Mouse (Mus musculus): ENCODE data around the gene Best2. TPM values are rescaled to one million over a fixed set of nuclear protein-coding genes. Genes with fewer than 3 reads are reported as not detected.

The Best2 gene
- total RNA-seq, 1 experiment from 2014 or later, result not detected

DNA sequence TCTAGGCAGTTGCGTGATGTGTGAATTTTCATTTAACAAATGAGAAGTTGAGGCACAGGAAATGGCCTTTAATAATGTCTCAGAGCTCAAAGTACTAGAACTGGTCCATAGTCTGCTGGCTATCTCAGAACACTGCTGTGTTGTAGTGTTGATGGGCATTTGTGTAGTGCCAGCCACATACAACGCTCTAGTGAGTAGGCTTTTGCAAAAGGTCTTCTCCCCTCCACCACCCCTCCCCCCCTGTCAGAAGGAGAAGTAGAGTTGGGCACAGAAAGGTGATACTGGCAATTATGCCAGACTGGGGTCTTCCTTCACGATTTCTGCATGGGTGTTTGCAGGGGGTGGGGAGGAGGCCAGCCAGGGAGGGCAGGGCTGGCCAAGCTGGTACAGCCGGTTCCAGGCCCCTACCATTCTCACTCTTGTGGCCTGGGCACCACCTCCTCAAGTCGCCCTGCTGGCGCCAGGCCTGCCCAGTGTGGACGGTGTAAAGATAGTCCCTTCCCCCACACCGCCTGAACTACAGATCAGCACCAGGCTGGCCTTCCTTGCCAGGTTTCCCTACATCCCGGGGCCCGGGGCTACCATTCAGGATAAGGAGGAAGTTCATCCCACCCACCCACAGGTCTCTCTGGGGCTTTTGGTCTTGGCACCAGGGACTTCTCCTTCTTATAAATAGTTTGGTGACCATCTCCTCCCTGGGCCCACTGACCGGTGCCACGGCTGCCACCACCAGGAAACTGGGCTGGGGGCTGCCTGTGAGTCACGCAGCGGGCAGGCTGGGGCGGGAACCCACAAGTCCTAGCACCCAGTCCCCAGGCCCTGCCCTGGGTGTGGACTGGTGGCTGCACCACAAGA lies 32.5 kb downstream of the Best2 start:
- DNase-seq, result no peak

DNA sequence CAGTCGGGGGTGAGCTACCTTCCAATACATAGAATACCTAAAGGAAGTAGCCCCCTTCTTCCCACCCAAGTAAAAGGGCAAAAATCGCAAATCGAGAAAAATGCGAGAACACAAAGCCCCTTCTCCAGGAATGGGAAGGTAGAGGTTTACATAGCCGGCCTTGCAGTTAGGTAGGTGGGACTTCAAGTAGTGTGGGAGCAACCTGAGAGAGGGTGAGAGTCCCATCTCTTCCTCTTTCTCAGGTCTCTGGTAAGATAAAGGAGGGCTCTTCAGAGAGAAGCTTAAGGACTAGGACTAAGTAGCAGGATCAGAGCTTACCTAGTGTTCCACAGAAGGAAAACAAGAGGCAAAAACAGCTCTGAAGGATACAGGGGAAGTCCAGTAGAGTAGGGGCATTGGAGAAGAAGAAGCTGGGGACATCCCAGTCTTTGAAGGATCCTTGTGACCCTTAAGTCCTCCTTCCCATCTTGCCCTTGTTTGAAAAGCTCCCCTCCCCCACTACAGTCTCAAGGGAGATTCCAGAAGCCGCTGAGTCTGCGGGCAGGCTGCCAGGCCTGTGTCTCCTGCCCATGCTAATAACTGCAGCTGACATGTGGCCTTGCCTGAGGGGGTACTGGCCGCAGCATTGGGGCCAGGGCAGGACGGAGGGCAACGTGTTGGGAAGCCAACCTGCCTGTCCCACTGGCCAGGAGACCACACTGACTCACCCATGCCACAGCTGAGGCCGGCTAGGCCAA lies 33.5 kb downstream of the Best2 start:
- DNase-seq, result peak; percentile 92

DNA sequence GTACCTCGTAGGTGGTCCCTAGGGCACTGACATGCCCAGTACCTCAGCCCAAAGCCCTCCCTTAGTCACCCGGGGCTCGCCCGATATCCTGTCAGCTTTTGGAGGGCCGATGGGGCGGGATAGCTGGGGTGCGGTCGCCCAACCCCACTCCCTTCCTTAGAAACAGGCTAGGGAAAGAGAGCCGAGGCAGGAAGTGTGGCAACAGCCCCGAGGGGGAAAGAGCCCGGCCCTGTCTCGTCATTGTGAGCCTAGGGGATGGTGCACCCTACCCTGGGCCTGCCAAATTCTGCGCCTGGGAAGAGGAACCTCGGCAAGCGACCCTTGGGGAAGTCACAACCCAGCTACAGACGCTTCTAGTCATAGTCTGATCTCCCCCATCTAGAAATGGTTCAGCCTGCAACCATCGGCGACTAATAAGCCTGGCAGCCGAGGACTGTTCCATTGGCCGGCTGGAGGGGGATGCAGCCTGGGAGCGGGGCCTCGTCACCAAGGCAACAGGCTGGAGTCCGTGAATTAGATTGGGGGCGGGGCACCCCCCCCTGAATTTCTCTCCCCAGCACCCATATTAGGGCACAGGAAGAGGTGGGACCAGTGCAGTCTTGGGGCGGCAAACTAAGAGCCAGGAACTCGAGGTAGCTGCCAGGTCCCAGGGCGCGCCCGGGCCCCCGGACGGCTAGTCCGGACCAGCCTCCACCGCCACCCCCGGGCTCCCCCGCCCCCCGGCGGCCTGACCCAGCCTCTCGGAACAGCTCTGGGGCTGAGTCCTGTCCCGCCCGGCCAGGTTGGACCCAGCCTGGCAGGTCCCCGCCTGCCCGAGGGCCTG lies 34.5 kb downstream of the Best2 start:
- DNase-seq, result peak; percentile 97

DNA sequence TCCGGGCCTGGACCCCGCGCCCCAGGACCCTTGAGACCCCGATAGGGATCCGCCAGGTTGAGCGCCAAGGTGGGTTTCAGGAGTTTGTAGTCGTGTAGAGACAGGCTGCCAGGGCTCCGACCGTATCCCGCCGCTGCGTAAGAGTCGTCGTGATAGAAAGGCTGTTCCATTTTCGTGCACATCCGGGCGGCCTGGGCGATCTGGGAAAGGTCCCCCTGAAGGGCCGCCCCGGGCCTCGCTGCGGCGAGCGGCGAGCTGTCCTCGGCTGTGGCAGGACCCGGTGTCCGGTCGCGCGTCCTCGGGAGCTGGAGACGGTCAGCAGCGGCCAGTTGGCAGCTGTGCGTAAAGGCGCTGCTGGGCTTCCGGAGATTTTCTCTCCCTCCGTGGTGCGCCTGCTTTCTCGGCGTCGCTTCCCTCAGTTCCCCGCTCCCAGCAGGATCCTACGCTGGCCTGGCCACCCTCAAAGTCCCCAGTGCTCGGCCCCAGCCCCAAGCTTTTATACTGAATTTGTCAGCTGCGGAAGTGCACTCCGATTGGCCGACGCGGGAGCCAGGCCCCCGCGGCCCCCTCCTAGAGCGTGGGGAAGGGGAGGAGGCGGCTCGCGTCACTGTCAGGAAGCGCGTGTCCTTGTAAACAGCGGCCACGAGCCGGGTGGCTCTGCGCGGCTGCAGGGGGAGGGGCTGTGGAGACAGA lies 35.9 kb downstream of the Best2 start, which contains the start of gene Junb:
TSS of gene Junb (minus strand) at position 471 of the 693 bp plus-strand sequence.
- peak; percentile 98 for DNase-seq

DNA sequence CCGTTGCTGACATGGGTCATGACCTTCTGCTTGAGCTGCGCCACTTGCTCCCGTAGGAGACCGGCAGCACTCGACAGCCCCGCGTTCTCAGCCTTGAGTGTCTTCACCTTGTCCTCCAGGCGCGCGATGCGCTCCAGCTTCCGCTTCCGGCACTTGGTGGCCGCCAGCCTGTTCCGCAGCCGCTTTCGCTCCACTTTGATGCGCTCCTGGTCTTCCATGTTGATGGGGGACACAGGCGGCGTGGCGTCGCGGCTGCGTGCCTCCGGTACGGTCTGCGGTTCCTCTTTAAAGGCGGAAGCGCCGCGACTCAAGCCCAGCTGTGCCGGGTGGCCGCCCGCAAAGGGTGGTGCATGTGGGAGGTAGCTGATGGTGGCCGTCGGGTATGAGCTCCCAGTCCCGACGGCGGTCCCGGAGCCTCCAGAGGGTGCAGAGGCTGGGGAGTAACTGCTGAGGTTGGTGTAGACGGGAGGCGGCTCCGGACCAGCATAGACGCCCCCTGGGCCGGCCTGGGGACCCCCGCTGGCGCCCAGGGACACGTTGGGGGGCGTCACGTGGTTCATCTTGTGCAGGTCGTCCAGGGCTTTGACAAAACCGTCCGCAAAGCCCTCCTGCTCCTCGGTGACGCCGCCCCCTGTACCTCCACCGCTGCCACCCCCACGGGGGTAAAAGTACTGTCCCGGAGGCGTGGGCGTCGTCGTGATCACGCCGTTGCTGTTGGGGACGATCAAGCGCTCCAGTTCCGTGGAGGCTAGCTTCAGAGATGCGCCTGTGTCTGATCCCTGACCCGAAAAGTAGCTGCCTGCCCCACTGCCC lies 36.7 kb downstream of the Best2 start:
- DNase-seq, result peak; percentile 88

DNA sequence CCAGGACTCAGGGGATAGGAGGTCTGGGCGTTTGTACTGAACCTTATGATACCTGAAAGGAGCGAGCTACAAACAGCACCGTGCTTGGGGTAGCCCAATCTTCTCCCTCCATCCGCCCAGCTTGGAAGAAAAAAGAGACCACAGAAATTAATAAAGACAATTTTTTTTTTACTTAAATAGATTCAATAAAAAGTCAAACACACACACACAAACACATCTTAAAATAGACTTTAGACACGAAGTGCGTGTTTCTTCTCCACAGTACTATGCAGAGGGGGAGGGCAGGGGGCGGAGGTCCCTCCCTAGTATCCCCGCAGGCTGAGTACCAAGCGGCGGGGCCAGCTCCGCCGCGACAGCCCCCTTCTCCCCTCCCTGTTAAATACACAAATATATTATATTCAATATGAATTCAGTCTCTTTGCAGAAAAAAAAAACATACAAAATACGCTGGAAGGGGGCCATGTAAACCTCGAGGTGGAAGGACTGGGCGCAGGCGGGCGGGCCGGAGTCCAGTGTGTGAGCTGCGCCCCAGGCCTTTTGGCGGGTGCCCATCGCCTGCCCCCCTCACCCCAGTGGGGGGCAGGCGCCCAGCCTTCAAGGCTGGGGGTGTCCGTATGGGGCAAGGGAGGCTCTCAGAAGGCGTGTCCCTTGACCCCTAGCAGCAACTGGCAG lies 37.4 kb downstream of the Best2 start:
- DNase-seq, result no peak

DNA sequence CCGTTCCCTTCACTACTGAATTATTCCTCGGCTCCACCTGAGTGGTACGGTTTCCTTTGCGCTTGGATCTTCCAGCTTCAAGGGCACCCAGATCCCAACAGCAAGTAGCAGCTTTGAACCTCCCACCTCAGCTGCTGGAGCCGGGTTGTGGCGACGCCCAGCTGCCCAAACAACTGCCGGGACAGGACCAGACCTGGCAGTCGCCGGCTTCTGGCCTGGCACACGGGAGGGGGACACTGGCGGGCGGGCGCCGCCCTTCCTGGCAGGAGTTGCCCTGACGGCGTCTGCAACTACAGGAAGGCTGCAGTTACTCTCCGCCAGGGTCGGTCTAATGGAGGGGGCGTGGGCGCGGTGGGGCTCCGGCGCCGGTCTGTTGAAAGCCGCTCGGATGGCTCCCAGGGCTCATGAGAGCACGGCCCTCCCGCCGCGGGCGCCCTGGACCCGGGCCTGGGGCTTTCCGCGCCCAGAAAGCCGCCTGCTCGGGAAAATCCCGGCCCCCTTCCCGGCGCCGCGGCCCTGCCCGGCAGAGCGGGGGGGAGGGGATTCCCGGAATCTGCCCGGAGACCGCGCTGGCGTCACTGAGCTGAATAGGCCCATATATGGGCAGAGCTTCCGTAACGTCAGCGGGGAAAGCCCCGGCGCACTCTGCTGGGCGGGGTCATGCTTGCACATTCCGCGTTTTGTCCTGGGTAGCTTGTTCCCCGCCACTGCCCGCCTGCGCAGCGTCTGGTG lies 38.1 kb downstream of the Best2 start:
- DNase-seq, result peak; percentile 98

DNA sequence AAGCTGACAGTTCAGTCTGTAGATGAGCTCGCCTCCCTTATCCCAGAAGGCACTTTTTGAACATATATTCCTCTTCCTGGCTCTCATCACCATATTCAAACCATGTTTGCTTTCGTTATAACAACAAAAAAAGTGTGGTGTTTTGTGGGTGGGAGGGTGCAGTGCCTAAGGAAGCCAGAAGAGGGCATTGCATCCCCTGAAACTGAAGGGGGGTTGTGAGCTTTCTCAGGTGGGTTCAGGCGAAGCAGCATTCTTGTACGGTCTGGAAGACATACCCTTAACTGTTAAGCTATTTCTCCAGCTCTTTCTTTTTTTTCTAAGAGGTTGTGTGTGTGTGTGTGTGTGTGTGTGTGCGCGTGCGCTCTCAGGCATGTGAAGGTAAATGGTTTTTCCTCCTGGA lies 38.9 kb downstream of the Best2 start:
- DNase-seq, result peak; percentile 84

DNA sequence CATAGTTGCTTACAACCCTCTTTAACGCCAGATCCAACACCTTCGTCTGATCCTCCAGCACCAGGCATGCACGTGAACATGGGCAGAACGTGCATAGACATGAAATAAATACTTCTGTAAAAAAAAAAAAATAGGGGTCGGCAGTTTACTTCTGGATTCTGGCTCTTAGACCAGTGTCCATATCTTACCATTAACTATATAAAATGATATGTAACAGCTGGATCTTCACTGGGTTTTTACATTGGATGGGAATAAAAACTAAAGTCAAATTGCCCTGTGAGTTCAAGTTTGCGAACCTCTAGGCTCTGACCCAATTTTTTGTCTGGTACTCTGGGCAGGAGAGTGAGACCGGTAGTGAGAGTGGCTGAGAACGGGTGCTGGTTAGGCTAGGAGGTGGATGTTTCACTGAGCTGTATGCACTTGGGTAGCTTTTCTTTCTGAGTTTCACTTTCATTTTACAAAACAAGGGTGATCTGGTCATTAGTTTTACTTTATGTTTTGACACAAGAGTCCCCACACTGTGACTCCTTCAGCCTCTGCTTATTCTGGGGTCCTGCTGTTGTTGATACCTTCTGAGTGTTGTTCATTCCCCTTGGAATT lies 39.7 kb downstream of the Best2 start:
- DNase-seq, result no peak

DNA sequence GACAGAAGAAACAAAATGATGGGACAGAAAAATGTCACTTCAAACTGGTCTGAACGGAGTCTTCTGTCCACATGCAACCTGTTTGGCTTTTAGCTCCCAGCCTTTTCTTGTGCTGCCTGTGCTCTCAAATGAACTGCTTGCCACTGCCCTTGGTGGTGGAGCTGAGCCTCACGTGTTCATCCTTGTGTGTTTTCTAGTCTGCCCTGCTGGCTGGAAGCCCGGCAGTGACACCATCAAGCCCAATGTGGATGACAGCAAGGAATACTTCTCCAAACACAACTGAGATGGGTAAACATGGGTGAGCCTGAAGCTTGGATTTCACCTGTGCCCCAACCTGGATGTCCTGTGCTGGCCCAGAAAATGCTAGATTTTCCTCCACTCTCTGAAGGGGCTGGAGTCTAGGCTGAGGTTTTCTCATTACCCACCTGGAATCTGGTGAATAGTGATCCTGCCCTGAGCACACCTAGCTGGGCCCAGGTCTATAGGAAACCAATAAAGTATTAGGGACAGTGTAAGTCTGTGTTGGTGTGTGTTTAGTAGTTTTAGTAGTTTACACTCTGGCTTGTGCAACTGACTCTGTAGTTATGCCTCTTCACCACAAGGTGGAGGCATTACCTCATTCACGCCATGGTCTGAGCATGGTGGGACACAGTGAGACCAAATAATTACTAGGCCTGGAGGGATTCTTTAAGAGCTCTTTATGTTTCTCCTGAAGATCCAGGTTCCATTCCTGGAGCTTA lies 40.4 kb downstream of the Best2 start:
- DNase-seq, result peak; percentile 88

DNA sequence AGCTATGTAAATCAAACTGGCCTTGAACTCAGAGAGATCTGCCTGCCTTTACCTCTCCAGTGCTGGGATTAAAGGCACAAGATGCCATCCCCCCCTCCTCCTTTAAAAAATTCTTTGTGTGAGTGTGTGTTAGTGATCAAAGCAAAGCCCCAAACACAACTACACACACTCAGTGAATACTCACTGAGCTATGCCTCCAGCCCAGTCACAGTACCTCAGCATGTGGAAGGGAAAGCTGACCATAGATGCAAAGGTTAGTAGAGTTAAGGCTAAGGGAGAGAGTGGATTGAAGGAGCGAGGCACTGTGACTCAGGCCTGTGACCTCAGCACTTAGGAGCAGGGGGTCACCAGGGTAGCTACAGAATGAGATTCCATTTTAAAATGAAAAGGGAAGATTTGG lies 41.3 kb downstream of the Best2 start:
- no peak for DNase-seq

DNA sequence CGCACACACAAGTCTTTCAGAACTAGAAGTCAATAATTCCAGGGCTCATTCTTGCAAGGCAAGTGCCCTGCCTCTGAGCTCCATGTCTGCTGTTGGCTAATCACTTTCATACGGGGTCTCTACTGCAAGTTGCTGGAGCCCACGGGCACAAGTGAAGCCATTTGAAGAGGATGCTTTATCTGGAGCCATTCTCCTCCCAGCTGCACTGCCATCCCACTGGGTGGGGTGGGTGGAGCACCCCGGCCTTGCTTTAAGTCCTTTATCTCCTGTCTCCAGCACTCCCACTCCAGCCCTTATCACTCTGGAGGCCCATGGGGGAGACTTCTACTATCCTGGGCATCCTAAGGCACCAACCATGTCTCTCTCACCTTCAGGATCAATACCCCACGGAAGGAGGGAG lies 43.4 kb downstream of the Best2 start:
- no peak for DNase-seq

DNA sequence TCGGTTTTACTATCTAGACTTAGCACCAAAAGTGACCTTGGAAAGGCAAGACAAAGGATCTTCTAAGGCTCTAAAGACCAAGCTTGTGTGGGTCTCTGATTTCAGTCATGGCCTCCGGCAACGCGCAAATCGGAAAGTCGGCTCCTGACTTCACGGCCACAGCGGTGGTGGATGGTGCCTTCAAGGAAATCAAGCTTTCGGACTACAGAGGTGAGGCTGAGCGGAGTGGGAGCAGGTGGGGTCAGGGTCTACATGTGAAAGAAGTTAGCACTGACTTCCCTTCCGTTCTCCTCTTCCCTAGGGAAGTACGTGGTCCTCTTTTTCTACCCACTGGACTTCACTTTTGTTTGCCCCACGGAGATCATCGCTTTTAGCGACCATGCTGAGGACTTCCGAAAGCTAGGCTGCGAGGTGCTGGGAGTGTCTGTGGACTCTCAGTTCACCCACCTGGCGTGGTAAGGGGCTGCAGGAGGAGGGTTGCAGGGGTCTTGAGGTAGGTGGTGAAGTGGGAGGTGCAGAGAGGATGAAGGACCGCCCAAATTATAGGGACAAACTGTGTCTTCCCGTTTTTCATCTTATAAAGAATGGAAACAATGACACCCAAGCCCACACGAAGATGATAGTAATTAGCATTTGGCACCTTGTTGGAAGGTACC lies 44.1 kb downstream of the Best2 start:
- DNase-seq, result no peak

DNA sequence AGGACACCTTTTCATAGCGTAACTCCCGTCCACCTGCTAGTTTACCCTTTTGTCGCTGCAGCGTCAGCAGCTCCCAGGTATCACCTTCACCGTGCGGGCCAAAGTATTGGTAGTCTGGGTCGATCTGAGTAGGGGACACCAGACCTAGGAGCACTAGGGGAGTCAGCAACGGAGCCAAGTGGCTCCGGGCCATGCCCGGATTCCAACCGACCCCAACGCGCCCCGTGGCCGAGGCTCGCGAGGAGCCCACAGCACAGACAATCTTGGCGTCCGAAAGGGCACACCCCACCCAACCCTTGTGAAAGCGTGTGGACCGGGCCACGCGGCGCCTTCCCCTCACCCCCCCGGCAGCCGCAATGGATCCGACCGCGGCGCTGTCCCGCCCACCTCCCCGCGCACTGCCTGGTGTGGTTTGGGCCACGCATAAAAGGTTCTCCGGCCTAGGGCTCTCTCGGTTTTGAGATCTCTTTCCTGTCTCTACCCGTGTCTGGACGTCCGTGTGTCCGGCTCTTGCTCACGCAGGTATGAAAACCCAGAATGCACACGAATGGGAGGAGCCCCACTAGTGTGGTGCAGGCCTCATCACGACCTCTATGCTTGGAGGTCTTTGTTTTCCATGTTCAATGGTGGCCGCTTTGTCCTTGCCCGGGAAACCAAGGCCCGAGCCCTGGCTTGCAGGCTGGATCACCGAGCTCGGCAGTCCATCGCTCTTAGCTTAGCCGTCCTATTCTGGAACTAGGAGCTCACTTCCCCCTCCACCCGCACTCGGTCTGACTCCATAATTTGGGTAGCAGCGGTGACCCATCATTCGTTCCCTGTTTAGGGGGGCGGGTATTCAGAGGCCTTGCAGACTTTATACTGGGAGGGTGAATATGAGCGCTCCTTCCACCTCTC lies 44.8 kb downstream of the Best2 start, which contains the start of the genes Gm49661, Prdx2 and Rnaseh2a:
TSS of gene Gm49661 (minus strand) at position 193 of the 894 bp plus-strand sequence.
TSS of gene Prdx2 (plus strand) at position 347 of the 894 bp plus-strand sequence.
TSS of gene Rnaseh2a (minus strand) at position 527 of the 894 bp plus-strand sequence.
- peak; percentile 90 for DNase-seq

DNA sequence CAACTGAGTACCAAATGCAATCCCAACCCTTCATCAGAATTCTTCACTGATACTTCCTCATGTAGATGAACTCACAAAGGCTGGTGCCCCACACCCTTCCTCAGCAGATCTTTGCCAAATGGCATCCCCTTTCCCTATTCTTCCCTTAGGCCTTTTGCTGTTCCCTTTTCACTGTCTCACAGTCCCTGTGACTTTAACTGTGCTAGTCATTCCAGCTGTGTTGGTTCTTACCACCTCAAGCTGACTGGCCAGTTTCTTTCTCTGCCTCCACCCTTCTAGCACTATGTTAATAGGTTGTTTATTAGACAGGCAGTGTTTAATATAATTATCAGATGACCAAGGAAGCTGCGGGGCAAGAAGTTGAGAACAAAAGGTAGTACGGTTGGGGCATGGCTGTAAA lies 45.7 kb downstream of the Best2 start:
- no peak for DNase-seq

DNA sequence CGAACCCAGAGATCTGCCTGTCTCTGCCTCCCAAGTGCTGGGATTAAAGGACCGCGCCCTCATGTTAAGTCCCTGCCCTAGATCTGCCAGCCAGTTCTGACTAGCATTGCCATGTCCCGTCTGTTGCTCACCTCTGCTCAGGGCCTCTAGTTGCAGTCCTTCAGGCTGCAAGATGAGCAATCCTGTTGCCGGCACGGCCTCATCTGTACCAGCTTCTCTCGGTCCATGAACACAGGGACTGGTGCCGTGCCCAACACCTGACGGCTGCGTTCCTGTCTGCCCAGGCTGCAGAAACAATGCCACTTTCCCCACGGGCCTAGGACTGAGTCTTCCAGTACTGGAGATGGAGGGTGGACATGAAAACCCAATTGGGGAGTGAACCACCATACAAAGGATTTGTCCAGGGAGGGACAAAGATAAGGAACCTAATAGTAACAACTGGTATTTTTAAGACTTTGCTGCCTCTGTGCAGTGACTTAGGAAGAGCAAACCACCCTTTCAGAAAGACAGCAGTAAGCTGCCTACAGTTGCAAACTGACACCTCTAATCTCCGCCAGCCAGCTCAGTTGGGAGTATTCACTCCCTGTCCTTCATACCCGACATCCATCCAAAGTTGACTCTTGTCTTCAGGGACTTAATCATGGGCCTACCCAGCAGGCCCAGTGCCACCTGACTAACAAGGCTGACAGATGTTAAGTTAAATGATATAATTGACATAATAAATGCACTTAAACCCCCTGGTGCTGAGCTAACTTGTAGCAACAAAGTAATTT lies 46.6 kb downstream of the Best2 start:
- DNase-seq, result peak; percentile 46
